Mouse (Mus musculus): ENCODE measurements at regions not wholly inside any gene's neighbourhood (a gene's known extent, or its start where the extent isn't known, plus 50 kb on each side); places are given as distances from the start of the nearest gene placed in this dataset.
"Not testable (repeated sequence)": the region's sequence is repeated elsewhere in the genome, so short reads cannot be mapped to it uniquely, and the experiment has no call there.

- DNase-seq, result no peak
These were observed 50.7 kb upstream of the Wdr26 start for GRCm38 (mm10) chr1:181262496-181262895.

DNA sequence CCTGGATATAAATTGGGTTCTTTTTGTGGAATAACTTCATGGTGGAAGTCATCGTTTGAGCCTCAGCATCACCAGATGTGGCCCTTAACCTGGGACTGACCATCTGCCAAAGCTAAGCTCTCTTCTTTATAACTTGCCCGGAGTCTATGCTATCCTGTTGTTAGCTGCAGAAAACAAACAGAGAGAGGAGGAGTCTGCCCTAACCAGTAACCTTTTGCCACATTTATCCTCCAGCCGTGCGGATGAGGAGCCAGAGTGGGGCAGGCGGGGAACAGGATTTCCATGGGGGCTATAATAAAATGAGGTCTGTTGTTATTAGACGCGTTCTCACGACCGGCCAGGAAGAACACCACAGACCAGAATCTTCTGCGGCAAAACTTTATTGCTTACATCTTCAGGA lies 51.4 kb upstream of the Wdr26 start:
- no peak for DNase-seq

GRCm38 (mm10) chr1:181270469-181270868 lies 58.7 kb upstream of the Wdr26 start:
- not testable (repeated sequence) for DNase-seq

DNA sequence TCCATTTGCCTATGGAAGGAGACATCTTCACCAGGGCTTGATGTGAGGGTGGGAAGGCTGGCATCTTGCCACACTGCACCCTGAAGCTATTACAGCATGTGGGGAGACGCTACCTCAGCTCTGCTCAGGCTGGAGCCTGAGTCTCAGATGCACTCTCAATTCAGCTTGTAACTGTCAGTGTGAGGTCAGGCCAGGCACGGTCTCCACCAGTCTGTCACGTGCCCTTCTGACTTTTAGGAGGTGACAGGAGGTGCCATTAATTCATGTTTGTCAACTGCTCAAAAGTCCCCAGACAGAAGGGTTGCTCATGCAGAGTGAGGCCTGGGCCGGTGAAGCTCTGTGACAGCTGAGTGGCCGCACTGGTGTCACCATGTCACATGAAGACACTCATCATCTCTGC lies 59.4 kb upstream of the Wdr26 start:
- no peak for DNase-seq

- DNase-seq, result no peak
These were observed 60.0 kb upstream of the Wdr26 start for GRCm38 (mm10) chr1:181271821-181272220.

DNA sequence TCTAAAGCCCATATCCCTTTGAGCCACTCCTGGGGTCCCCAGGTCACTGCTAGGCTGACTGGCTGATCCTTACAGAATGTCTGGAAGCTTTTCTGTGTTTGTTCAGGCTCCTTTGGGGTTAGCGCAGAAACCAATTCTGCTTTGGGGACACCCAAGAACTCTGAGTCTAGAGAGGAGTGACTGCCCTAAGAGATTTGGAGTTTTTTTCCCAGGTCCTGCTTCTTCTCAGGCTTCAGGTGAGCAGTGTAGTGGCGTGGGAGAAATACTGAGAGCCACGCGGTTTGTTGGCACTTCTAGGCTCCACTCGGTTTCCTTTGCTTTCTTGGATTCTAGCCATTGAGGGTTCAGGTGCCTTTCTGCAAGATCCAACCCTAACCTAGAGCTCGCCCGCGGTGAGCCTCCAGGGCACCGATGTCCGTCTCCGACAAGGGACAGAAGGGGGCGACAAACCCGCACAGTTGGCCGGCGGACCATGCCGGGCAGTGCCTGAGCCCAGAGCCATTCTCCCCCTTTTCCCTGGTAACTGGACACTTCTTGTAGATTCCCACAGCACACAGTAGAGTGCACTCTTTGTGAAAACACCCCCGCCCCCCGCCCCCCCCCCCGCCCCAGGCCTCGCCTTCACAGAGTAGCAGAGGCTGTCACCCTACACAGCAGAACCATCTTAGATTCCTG lies 61.0 kb upstream of the Wdr26 start:
- peak; percentile 86 for DNase-seq

GRCm38 (mm10) chr1:181273540-181274204 lies 61.9 kb upstream of the Wdr26 start:
- no peak for DNase-seq

DNA sequence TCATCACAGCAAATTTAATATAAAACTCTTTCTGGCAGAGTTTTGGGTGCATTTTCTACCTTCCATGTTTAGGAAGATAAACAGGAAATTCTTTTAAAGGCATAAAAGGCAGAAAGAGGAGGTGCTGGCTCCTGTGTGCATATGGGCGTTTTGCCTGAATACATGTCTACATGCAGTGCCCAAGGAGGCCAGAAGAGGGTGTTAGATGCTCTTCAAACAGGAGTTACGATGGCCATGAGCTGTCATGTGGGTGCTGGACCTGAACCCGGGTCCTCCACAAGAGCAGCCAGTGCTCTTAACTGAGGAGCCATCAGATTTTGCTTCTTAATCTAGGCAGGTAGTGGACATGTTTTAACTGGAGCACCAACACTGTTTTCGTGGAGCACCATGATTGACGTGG lies 69.0 kb upstream of the Wdr26 start:
- DNase-seq, result no peak

DNA sequence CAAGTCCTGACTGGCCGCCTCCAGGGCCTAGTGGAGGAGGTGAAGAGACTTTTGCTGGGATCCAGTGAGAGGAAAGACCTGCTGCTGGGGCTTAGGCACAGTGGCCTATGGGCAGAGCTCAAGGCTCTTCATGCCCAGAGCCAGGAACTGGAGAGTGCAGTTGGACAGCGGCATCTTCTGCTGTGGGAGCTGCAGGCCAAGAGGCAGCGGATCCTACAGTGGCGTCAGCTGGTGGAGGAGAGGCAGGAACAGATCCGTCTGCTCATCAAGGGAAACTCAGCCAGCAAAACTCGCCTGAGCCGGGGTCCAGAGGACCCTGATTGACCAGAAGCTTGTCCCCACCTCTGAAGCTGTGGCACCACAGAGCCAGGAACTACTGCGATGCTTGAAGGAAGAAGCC lies 69.4 kb upstream of the Cnih3 start:
- not testable (repeated sequence) for DNase-seq

DNA sequence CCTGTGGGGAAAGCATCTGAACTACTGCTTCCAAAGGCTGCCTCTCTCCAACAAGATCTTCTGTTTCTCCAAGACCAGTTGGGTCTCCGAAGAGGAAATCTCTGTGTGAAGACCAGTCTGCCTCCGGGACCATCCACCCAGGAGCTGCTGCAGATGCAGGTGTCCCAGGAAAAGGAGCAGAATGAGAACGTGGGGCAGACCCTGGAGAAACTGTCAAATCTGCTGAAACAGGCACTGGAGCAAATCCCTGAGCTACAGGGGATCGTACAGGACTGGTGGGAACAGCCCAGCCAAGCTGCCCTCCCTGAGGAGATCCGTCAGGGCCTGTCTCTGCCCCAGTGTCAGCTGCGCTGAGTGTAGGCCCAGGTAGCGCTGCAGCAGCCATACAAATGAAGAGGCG lies 68.9 kb upstream of the Cnih3 start:
- not testable (repeated sequence) for DNase-seq

GRCm38 (mm10) chr1:181284301-181285197 lies 67.9 kb upstream of the Cnih3 start:
- DNase-seq, result no peak

DNA sequence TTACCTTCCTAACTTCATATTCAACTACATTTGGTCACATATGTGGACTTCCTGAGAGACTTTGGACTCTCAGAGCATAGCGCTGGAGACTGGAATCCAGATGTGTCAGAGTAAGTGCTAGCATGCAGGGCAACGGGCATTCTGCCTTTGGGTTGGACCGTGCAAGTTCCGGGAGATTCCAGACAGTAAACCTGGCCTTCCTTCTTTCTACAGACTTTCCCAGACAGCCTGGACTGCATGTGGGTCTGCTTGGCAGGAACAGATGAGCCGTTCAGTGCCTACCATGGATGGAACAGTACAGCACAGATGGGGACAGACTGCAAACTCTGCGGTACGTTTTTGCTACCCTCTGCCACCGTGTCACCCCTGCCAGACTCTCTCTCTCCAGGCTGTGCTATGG lies 66.8 kb upstream of the Cnih3 start:
- no peak for DNase-seq

GRCm38 (mm10) chr1:181286146-181286545 lies 66.3 kb upstream of the Cnih3 start:
- DNase-seq, result no peak

- DNase-seq, result no peak
These were observed 65.3 kb upstream of the Cnih3 start for GRCm38 (mm10) chr1:181287166-181287565.

DNA sequence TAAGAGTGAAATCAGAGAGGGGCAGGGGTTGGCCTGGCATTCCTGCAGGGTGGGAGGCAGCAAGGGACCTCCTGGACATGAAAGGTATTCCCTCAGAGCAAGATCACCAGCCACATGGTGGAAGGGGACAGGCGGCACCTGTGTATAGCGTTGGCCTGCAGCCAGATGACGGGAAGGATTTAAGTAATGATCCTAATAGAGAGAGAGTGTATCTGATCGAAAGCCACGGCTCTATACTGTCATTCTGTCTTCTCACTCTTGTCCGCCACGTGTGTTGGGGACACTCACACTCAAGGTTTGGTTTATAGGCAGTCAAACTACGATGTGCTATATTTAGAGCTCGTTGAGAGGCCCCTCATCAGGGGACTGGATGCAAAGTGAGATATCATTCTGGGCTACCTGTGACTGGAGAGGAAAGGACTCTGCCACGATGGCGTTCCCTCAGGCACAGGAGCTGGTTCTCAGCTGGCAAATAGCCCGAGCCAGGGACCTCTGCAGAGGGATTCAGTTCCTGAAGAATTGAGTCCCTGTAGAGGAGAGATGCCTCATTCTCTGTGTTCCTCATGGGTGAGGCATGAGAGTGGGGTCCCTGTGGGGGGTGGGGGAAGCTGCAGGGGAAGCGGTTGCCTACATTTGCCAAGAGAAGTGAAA lies 62.9 kb upstream of the Cnih3 start:
- DNase-seq, result no peak

DNA sequence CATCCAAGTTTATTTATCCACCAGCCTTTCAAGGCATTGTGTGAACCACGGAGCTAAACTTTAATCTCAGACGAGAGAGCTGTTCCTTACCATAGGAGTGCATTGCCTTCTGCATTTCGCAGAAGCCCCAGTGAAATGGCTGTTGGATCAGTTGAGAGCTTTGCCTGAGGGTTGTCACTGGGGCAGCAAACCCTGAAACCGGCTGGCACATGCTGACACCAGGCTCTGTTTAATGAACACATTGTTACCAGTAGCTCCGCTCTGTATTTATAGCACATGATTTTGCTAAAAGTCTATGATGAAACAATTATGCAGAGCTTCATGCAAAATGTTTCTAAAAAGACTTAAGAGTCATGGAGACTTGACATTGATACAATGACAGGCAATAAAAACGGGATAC lies 61.2 kb upstream of the Cnih3 start:
- no peak for DNase-seq

GRCm38 (mm10) chr1:181291966-181292365 lies 60.5 kb upstream of the Cnih3 start:
- no peak for DNase-seq

- DNase-seq, result no peak
These were observed 59.2 kb upstream of the Cnih3 start for GRCm38 (mm10) chr1:181293079-181293865.

GRCm38 (mm10) chr1:181295651-181296050 lies 56.8 kb upstream of the Cnih3 start:
- no peak for DNase-seq

GRCm38 (mm10) chr1:181298063-181298462 lies 54.4 kb upstream of the Cnih3 start:
- no peak for DNase-seq

GRCm38 (mm10) chr1:181299075-181299665 lies 53.3 kb upstream of the Cnih3 start:
- DNase-seq, result no peak

Data from adrenal gland, postnatal 25 days (tissue).